Mouse (Mus musculus): ENCODE results near the gene Tnfrsf14.

Tnfrsf14 gene

DNA sequence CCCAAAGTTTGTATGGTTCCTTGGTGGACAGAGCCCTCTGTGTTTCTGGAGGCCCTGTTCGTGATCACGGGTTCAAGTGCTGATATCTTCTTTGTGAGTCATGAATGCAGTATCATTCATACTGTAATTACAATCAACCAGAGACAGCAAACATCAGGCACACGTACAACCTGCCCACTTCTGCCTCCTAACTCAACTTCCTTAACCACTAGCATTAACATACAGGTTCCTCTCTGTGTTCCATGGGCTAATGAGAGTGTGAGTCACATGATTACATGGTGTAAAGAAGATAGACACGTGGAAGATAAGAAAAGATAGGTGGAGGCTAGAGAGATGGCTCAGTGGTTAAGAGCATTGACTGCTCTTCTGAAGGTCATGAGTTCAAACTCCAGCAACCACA is 11.7 kb downstream of the Tnfrsf14 start:
- DNase-seq (ENCODE audit: low read depth, low spot score), result no peak

DNA sequence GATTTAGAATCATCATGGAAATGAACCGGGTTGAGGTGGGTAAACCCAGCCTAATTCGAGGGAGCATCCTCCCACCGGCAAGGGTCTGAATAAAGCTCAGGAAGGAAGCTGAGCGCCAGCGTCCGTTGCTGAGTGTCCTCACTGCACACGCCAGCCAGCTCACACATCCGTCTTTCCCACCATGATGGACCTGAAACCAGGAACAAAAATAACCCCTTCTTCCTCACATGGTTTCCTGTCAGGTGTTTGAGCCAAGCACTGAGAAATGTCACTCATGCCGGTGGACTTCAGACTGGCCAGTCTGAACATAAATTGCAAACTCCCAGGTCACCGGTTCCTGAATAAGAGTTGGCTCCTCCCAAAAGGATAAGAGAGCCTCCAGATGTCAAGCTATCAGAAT is 13.1 kb downstream of the Tnfrsf14 start:
- DNase-seq (ENCODE audit: low read depth, low spot score), result no peak

DNA sequence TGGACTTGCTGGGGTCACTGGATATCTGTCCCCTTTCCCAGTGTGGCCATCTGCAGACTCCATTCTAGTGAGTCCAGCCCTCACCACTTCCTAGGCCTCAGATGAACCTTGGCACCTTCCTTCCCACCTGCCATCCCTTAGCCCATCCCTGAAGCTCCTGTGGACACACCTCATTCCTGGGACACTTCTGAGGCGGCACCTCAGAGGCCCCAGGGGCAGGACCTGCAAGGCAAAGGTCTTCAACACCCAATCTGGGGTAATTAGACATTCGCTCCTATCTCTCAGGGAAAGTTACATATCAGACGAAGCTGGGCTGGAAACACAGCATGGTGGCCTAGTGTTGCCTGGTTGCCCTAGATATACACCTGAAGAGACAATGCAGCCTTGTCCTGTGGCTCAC is 13.7 kb downstream of the Tnfrsf14 start:
- DNase-seq (ENCODE audit: low read depth, low spot score), result no peak

DNA sequence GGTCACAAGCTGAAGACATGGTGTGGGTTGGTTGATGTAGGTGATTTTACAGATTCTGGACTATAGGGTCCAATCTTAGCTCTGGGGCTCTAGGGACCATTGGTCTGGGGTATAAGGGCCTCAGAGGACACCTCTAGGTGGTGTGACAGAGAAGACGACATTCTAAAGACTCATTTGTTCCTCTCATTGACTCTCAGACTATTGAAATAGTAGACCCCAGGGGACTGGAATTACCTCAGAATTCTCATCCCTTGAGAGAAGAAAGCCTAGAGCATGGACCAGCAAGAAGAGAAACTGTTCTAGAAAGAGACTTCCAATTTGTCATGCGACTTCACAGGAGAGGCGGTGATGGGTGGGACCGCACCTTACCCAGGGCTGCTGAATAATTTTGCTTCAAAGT is 14.1 kb downstream of the Tnfrsf14 start:
- no peak for DNase-seq (ENCODE audit: low read depth, low spot score)

DNA sequence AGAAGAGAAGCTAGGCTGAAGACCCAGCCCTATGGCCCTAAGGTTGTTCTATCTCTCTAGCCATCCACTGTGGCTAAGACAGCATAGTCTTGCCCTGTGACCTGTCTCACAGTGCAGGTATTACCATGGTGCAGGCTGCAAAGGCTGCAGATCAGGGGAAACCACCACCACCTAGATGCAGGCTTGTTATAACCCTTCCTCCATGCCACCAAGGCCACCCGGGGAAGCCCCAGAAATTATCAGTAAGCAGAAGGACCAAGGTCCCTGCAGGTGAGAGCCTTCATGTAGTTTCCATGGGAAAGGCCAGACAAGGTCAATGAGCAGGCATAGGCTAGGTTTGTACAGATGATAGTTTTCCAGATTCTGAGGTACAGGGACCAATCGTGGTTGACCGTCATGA is 14.5 kb downstream of the Tnfrsf14 start:
- DNase-seq (ENCODE audit: low read depth, low spot score), result no peak

DNA sequence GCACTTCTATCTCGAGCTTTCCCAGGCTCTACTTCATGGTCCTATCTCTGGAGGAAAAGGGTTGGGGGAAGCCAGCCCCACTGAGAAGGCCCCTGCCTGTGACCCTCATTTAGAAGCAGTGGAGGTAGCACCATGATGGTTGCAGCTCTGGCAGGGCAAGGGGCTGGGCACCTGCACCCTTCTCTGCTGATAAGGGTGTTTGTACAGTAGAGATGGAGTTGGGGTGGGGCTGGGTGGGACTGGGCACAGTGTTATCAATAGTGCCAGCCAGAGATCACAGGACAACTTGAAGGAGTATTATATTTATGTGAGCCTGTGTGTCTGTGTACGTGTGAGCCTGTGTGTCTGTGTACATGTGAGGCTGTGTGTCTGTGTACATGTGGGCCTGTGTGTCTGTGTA is 16.7 kb downstream of the Tnfrsf14 start:
- no peak for DNase-seq (ENCODE audit: low read depth, low spot score)

DNA sequence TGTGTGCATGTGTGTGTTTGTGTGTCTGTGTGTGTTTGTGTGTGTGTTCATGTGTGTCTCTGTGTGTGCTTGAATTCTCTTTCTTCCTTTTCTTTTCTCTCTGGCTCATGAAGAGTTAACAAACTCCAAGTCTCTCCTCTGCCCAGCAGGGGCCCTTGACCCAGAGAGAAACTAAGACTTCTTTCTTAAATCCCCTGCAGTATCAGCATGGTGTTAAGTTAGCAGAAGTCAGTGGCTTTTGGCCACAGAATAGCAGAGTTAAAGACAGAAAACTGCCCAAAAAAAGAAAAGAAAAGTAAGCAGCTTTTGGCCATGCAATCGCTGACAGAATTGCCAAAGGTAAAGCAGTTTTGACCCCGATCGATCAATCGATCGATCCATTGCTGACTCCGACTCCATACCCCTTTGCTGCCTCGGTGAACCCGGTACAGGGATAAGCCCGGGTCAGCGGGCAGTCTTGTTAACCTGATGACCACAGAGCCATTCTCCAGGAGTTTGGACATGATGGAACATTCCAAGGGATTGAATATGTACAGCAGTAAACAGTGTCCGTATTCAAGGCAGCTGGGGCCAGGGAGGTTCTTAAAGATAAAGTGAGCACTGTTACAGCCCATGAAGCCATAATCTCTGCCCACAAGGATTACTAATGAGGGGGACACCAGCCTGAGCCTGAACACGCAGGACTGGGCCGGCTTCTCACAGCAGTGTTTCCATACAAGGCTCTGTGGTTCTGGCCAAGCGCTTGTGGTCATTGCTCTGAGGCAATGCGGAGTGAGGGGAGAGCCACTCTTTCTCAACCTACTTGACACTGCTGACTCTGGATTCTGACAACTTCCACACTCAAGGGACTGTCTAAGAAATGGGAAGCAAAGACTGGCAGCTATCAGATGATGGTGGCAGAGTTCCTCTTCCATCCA is 17.5 kb downstream of the Tnfrsf14 start:
- no peak for DNase-seq (ENCODE audit: low read depth, low spot score)

DNA sequence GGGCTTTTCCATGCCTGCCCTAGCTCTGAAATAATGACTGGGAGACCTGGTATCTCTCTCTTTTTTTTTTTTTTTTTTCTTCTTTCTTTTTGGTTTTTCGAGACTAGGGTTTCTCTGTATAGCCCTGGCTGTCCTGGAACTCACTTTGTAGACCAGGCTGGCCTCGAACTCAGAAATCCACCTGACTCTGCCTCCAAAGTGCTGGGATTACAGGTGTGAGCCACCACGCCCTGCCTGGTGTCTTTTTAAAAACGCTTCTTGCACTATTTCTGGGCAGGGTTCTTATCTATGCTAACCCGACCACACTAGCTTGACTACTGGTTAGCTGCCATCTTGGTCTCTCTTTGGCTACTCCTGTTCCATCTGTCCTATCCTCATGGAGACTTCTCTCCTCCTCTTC is 19.9 kb downstream of the Tnfrsf14 start:
- DNase-seq (ENCODE audit: low read depth, low spot score), result no peak

DNA sequence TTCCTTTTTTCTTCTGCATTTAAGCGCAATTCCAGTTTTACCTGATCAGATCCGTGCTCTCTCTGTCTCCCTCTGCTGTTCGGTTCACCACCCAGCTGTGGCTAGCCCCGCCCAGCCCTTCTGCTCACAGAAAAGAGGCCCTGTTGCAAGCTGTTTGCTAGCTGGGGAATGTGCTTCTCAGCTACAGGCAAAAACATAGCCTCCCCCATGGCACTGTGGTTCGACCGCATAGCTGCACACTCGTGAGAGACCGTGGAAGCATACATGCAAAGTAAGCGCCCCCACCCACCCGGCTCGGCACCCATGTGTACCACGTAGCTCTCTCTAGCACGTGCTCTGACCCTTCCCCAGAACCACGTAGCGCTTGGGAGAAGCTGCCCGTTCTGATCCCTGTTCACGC is 20.5 kb downstream of the Tnfrsf14 start:
- DNase-seq (ENCODE audit: low read depth, low spot score), result peak; percentile 77

DNA sequence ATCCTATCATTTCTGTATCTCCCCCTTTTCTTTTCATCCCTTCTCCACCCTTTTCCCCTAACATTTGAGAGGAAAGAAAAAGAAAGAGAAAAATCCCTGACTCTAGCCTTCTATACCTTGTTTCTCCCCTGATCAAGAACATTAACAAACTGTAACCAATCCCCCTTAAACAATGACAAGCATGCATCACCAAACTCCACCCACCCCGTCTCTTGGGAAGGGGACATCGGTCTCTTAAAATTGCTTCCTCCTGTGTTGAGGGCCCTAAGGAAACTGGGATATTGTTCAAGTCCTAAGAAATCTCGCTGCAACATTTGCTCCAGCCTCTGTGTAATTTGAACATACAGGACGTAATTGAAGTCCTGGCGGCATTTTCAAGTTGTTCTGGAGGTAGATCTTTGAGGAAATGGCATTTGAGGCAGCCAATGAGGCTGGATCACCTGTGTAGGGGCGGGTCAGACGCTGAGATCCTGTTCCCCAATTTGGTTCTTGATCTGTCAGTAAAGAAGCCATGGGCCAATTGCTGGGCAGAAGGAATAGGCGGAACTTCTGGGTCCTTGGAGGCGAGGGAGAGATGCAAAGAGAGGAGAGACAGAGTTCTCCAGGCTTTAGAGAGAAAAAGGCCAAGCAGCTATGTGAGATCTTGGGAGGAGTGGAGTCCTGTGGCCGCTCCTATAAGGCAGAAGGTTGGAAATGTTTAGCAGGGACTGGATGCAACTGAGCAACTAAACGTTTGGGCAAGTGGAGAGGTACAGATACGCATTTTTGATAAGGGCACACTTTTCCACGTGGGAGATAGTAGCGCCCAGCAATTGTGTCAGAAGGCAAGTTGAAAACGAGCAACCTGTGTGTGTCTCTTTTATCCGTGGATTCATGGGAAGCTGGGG is 23.9 kb downstream of the Tnfrsf14 start:
- peak; percentile 94 for DNase-seq (ENCODE audit: low read depth, low spot score)

DNA sequence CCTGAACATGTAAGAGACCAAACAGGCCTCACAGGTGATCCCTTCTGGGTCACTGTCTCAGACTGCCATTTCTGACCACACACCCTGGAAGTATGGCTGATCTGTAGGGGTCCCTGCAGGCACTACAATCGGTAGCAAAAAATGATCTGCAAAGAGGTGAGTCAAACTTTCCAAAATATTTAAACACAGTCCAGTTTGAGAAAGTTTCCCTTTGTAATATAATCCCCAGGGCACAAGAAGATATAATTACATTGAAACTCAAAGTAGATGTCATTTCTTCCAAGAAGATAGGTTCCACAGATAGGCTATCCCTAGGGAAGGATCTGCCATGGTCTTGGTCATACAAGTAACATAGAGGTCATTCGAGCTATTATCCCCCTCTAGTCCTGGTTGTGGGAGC is 26.0 kb downstream of the Tnfrsf14 start:
- no peak for DNase-seq (ENCODE audit: low read depth, low spot score)

DNA sequence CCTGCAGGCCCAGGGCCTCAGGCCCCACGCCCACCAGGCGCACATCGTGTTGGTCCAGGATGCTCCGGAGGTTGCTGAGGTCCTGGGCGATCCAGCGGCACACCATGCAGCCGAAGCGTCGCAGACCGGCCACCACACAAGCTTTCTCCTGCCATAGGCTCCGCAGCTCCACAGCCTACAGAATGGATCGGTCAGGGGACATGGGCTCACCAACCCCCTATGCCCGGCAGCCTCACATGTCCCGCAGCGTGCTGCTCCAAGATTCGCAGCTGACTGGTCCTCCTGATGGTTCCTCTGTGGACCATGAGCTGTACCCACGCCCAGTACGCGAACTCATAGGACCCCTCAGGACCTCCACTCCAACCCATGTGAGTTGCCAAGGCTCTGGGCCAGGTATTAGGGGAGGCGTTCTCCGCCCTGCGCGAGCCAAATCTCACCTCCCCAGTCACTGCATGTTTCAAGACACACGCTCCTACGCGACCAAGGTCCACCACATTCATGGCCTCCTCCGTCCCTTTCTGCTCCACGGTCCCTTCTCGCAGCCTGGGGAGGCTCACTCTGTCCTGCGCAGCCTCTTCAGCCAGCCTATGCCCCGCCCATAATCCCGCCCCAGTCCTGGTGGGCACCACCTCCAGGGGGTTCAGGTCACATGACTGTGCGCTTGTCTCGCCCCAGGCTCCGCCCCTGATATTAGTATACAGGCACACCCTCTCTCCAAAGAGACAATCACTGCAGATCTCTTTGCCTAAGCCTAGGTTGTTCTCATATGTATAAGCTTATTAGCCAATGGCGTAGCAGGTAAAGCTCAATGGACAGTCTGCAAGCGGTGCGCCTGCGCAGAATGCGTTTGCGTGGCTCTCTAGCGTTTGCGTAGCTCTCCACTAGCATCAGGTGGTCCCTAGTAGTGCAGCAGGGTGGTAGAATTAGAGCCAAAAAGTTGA is 29.6 kb downstream of the Tnfrsf14 start, which contains the start of gene Fam213b:
Fam213b (minus strand) TSS at position 630 of the 941 bp plus-strand sequence.
- DNase-seq (ENCODE audit: low read depth, low spot score), result peak; percentile 87

DNA sequence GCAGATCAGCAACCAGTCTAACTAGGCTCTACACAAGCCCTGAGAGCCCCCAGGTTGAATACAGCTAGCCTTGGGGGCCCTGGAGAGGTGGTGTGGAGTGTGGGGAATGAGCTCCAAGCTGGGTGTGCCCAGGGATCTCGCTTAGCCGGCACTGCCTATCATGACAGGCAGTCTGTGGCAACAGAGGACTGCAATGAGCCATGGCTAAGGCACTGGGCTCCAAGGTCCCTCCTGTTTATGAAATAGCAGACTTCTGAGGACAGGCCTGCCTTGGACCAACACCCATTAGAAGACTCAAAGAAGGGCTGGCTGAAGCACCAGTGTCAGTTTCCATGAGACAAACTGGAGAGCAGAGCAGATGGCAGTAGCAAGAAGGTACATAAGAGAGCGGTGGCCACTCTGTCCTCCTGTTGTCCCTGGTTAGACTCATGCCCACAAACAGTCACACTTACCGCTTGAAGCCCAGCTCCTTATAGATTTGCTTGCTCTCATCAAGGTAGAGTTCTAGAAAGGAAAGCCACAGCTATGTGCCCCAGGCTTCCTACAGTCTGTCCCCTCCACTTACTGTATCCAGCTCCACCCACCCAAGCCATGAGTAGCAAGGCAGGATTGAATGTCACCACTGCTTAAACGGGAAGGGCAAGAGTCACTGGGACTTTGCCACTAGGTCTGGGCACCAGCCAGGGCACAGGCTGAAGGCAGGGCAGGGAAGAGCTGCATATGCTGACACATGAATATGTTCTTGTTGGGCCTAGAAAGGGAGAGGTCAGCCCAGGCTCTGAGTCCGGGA is 30.5 kb downstream of the Tnfrsf14 start:
- DNase-seq (ENCODE audit: low read depth, low spot score), result no peak

DNA sequence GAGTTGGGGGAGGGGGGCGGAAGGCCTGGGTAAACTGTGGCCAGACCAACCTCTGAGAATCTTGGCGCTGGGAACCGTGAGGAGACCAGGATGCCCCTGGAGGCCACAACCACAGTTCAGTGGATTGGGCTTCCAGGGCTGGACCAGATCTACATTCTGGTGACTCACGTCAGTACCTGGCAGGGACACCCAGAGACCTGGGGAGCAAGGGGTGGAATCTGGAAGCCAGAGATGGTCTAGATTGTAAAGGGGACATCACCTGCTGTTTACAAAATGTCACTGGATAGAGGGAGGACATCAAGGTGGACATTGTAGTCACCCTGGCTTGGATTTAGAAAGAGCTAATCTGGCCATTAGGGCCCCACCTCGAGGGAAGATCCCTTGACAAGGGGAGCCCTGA is 32.8 kb downstream of the Tnfrsf14 start:
- no peak for DNase-seq (ENCODE audit: low read depth, low spot score)

DNA sequence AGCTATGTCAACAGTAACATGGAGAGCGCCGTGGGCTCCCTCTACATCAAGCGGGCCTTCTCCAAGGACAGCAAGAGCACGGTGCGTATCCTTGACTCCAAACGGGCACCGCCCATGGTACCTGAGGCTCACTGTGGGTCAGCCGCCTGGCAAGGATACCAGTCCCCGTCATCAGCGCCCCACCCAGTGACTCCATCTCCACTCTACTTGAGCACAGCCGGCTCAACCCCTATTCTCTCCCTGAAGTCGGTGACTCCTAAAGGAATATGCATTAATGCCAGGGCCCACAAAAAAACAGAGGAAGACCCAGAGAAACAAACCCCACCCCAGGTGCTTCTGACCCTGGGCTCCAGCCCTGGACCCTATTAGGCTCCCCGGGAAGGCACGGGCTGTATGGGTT is 37.5 kb downstream of the Tnfrsf14 start:
- no peak for DNase-seq (ENCODE audit: low read depth, low spot score)

DNA sequence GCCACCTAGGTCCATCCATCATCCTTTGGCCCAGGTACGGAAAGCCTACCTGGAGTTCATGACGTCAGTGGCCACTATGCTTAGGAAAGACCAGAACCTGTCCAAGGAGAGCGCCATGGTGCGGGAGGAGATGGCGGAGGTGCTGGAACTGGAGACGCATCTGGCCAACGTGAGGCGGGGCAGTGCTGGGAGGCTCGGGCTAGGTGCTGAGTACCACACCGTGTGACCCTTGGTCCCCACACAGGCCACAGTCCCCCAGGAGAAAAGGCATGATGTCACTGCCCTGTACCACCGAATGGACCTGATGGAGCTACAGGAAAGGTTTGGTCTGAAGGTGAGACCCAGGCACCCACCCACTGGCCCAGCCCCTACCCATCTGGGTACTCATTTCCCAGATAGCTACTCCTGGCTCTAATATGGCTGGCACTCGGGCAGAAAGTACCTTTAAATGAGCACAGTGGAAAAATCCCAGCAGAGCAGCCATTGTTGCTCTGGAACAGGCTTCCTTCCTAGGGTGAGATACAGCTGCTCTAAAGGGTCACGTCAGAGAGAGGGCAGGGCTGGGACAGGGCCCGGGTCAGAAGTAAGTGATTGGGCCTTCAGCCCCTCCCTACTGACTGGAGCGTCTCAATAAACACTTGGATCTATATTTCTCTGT is 40.6 kb downstream of the Tnfrsf14 start:
- DNase-seq (ENCODE audit: low read depth, low spot score), result no peak

DNA sequence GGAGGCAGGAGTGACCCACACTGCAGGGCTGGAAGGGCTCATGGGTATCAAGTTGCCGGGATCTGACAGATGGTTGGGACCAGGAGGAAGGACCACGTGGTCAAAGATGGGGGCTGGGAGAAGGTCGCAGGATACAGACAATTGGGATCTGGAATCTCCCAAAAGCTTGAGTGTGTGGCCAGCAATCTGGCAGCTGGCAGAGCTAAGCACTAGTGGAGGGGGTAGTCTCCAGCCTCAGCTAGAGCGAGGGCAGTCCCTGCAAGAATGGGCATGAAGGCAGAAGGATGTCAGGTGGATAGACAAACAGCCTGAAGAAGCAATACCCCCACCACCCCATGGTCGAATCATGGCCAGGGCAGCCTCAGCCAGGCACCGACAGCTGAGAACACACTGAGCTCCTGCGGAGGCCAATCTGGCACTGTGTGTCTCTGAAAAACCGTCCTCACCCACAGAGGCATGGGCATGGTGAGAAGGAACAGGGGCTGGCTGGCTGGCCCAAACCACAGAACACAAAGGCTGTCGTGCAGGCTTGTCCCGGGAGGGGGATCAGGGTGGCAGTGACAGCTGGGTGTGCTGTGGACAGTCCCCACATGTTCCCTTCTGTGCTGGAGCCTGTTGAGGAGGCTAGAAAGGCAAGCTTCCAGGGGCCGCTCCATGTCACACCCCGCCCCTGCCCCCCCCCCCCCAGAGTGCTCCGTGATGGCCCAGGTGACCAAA is 41.3 kb downstream of the Tnfrsf14 start:
- DNase-seq (ENCODE audit: low read depth, low spot score), result no peak

DNA sequence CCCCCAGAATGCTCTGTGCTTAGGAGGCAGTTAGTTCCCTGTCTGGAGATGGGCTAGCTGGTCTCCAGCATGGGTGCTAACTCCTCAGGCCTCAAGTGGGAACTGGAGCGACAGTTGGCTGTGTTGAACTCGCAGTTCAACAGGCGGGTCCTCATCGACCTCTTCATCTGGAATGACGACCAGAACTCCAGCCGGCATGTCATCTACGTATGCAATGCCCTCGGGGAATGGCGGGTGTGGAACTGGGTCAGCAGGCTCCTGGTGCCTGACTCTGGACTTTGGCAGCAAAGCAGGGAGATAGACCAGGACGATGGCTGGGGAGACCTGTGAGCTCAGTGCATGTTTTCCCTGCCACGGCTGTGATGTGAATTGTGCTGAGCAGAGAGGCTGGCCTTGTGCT is 42.9 kb downstream of the Tnfrsf14 start:
- no peak for DNase-seq (ENCODE audit: low read depth, low spot score)

DNA sequence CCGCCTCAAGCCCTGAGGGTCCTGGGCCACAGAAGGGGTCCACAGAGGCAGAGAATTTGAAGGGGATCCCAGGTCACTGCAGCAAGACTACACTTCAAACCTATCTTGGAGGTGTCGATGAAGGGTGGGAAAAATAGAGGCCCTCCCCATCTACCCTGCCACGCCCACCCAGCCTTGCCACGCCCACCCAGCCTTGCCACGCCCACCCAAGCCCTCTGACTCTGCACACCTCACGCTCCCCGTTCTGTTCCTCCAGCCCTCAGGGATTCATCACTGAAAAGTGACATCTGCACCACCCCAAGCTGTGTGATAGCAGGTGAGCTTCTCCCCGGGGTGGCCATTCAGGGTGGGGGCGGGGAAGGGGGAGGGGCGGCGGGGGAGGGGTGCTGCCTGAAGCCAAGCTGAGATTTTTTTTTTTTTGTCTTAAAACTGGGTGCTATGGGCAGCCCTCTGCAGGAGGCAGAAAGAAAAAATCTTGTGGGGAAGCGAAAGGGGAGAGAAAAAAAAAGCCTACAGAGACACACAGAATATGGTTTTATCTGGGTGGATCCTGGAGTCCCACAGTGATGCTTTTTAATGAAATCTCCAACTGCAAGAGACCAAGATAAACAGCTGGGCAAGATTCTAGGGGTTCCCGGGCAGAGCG is 46.2 kb downstream of the Tnfrsf14 start:
- DNase-seq (ENCODE audit: low read depth, low spot score), result peak; percentile 26
